Mouse (Mus musculus): ENCODE measurements around the gene Ambn. TPM values are rescaled to one million over a fixed set of nuclear protein-coding genes. Genes with fewer than 3 reads are reported as not detected.

Gene Ambn
- polyA plus RNA-seq, 1 experiment from 2014 or later: not detected

DNA sequence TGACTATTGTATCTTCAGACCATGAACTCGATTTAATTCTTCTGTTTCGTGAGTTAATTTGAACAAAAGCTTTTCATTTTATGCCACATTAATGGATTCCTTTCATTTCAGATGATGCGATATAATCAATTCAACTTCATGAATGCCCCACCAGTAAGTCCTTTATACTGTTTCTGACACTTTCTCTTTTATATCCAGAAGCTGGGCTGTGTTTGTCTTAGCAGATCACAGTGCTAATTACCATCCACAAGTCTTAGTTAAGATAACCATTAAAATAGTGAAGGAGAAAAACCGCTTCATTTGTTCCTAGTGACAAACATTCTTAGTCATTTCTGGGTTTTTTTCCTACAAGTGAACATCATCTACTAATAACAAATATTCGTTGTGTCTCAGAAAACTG is 35.3 kb downstream of the Ambn start:
- no peak for DNase-seq
- ATAC-seq (ENCODE audit: low FRiP score, low TSS enrichment): no peak
- H3K9me3 ChIP-seq (ENCODE audit: control insufficient read depth, low read length): no peaks in the 10 kb centered on the region
- no peaks in the 10 kb centered on the region for H3K4me1 ChIP-seq (ENCODE audit: control insufficient read depth, insufficient read depth, low read length)
- no peak overlapping the region for H3K27ac ChIP-seq (replicated peaks; ENCODE audit: low read depth, low read length)
- no peak overlapping the region for H3K4me2 ChIP-seq (ENCODE audit: low read length)
- H3K36me3 ChIP-seq (ENCODE audit: control insufficient read depth, insufficient read depth, low read length): no peaks in the 10 kb centered on the region
- H3K27me3 ChIP-seq (ENCODE audit: control insufficient read depth, insufficient read depth, low read length): no peaks in the 10 kb centered on the region
- no peak overlapping the region for H3K9ac ChIP-seq (replicated peaks; ENCODE audit: low read length)
- WGBS: 49% methylated on average over 5 of the region's 5 CpGs
- no peak overlapping the region for H3K4me3 ChIP-seq (replicated peaks; ENCODE audit: low read depth, low read length)

DNA sequence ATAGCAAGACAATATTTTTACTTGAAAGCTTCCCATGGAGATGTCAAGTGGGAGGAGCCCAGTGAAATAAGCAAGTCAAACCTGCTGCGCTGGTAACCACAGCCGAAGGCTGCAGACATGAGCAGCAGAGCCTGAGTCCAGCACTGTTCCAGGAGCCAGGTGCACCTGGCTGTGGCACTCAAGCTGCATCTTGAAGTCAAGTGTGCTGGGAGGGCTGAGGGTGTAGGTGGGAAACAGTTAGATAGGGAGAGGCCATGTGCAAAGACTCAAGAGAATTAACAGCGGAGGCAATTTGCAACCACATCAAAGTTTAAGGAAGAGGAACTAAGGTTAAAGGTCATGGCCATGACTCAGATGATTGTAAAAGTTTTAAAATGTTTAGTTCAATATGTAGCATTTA is 44.0 kb downstream of the Ambn start:
- H3K36me3 ChIP-seq (ENCODE audit: control insufficient read depth, insufficient read depth, low read length): no peaks in the 10 kb centered on the region

DNA sequence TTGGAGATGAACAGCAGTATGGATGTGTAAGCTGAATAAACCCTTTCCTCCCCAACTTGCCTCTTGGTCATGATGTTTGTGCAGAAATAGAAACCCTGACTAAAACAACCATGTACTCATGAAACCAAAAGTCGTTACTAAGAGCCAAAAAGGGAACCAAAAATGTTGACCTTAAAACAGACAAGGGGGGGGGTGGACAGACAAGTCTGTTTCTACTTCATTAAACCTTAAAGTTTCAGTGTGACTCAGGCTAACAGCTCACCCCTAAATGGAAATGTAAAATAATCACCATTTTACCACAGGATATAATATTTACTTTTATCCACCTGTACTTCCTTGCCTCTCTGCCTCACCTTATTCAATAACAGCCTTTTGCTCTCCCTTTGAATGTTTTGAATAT is 52.8 kb downstream of the Ambn start:
- no peak overlapping the region for H3K27ac ChIP-seq (replicated peaks; ENCODE audit: low read depth, low read length)
- no peak overlapping the region for H3K4me3 ChIP-seq (replicated peaks; ENCODE audit: low read depth, low read length)
- ATAC-seq (ENCODE audit: low FRiP score, low TSS enrichment) (no peak), DNase-seq (no peak)
- H3K4me1 ChIP-seq (ENCODE audit: control insufficient read depth, insufficient read depth, low read length): no peaks in the 10 kb centered on the region
- no peak overlapping the region for H3K9ac ChIP-seq (replicated peaks; ENCODE audit: low read length)
- 70% methylated on average over 1 of the region's 1 CpGs for WGBS
- no peaks in the 10 kb centered on the region for H3K9me3 ChIP-seq (ENCODE audit: control insufficient read depth, low read length)
- no peak overlapping the region for H3K4me2 ChIP-seq (ENCODE audit: low read length)
- H3K27me3 ChIP-seq (ENCODE audit: control insufficient read depth, insufficient read depth, low read length): no peaks in the 10 kb centered on the region
- no peaks in the 10 kb centered on the region for H3K36me3 ChIP-seq (ENCODE audit: control insufficient read depth, insufficient read depth, low read length)

More for the DNA sequence above, 44.0 kb downstream of the Ambn start:
- Histone ChIP-seq H3K9me3 (ENCODE audit: control insufficient read depth, low read length) (no peaks in the 10 kb centered on the region), H3K4me2 (ENCODE audit: low read length) (no peak overlapping the region), H3K9ac (replicated peaks; ENCODE audit: low read length) (no peak overlapping the region), H3K27me3 (ENCODE audit: control insufficient read depth, insufficient read depth, low read length) (no peaks in the 10 kb centered on the region), H3K4me3 (replicated peaks; ENCODE audit: low read depth, low read length) (no peak overlapping the region), H3K27ac (replicated peaks; ENCODE audit: low read depth, low read length) (no peak overlapping the region), H3K4me1 (ENCODE audit: control insufficient read depth, insufficient read depth, low read length) (no peaks in the 10 kb centered on the region)
- 95% methylated on average over 3 of the region's 3 CpGs for WGBS
- no peak for DNase-seq
- no peak for ATAC-seq (ENCODE audit: low FRiP score, low TSS enrichment)

DNA sequence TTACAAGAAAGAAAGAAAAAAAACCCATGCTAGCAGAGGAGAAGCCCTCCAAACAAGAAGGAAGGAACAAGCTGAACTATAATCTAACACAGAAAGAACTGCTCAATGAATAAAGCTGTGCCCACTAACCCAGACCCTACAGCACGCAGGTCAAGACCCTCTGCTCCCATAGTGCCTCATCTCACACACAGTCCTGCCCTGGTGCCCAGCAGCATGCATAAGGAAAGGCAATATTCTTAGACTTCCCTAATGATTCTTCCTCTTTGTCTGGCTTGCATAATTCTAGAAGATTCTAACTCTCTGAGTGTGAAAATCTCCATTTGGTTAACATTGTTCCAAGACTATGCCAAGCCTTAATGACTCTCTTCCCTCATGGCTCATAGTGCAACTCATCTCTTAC is 53.2 kb downstream of the Ambn start:
- no peak overlapping the region for H3K27ac ChIP-seq (replicated peaks; ENCODE audit: low read depth, low read length)
- no peaks in the 10 kb centered on the region for H3K27me3 ChIP-seq (ENCODE audit: control insufficient read depth, insufficient read depth, low read length)
- no peaks in the 10 kb centered on the region for H3K36me3 ChIP-seq (ENCODE audit: control insufficient read depth, insufficient read depth, low read length)
- no peak overlapping the region for H3K9ac ChIP-seq (replicated peaks; ENCODE audit: low read length)
- ATAC-seq (ENCODE audit: low FRiP score, low TSS enrichment): no peak
- 76% methylated on average over 1 of the region's 1 CpGs for WGBS
- H3K4me3 ChIP-seq (replicated peaks; ENCODE audit: low read depth, low read length): no peak overlapping the region
- DNase-seq: no peak
- no peaks in the 10 kb centered on the region for H3K4me1 ChIP-seq (ENCODE audit: control insufficient read depth, insufficient read depth, low read length)
- H3K9me3 ChIP-seq (ENCODE audit: control insufficient read depth, low read length): no peaks in the 10 kb centered on the region
- H3K4me2 ChIP-seq (ENCODE audit: low read length): no peak overlapping the region

Other genes with a start within 250 kb of the Ambn start
- gene Gm7714, start 187.1 kb upstream of the Ambn start, polyA plus RNA-seq (2014; fragmentation: Nextera tagmentation; extraction: Ambion mirVana): not detected in 2 replicates
- gene Prol1, start 138.7 kb upstream of the Ambn start, polyA plus RNA-seq (2014; fragmentation: Nextera tagmentation; extraction: Ambion mirVana): not detected in 2 replicates
- not detected in 2 replicates for gene Amtn, start 79.9 kb upstream of the Ambn start, polyA plus RNA-seq (2014; fragmentation: Nextera tagmentation; extraction: Ambion mirVana)
- not detected in 2 replicates for gene Enam, start 32.0 kb downstream of the Ambn start, polyA plus RNA-seq (2014; fragmentation: Nextera tagmentation; extraction: Ambion mirVana)
- gene Jchain, start 71.9 kb downstream of the Ambn start, polyA plus RNA-seq (2014; fragmentation: Nextera tagmentation; extraction: Ambion mirVana): 0.36 and 0.39 TPM in 2 replicates
- gene Utp3, start 98.5 kb downstream of the Ambn start, polyA plus RNA-seq (2014; fragmentation: Nextera tagmentation; extraction: Ambion mirVana): 42.0 and 46.2 TPM in 2 replicates
- gene Rufy3, start 109.0 kb downstream of the Ambn start, polyA plus RNA-seq (2014; fragmentation: Nextera tagmentation; extraction: Ambion mirVana): 268 and 322 TPM in 2 replicates
- gene Grsf1, start 220.2 kb downstream of the Ambn start, polyA plus RNA-seq (2014; fragmentation: Nextera tagmentation; extraction: Ambion mirVana): 63.6 and 82.7 TPM in 2 replicates

Measured in midbrain, embryonic 14.5 days (tissue).